Mouse (Mus musculus) stomach, embryonic 15.5 days (tissue): ENCODE measurements around the gene Ctns. TPM values are rescaled to one million over a fixed set of nuclear protein-coding genes. Genes with fewer than 3 reads are reported as not detected.

Experiments
- ATAC-seq: fragments of 200-750 bp; cut with Nextera tagmentation; 2 replicates; pipeline ENCODE4 v1.8.0; 2017; ENCODE audit warnings: low read depth, moderate number of reproducible peaks, moderate TSS enrichment; ENCODE audit not compliant: insufficient read depth, low FRiP score
- H3K27ac ChIP-seq: fragments of 300-500 bp; sonication (generic); 2 replicates; pipeline ENCODE4 v1.5.1; 2015; ENCODE audit warnings: mild to moderate bottlenecking, inconsistent platforms
- H3K27me3 ChIP-seq: fragments of 300-500 bp; sonication (generic); replicated peaks from 2 replicates; pipeline ENCODE4 v1.6.1; 2015; ENCODE audit warnings: inconsistent platforms
- H3K36me3 ChIP-seq: fragments of 300-500 bp; sonication (generic); 2 replicates; pipeline ENCODE4 v1.6.1; 2015; ENCODE audit warnings: inconsistent platforms
- H3K4me1 ChIP-seq: fragments of 300-500 bp; sonication (generic); 2 replicates; pipeline ENCODE4 v1.6.1; 2015; ENCODE audit warnings: inconsistent platforms
- H3K4me2 ChIP-seq: fragments of 300-500 bp; sonication (generic); 2 replicates; pipeline ENCODE4 v1.6.1; 2015; ENCODE audit warnings: mild to moderate bottlenecking, inconsistent platforms
- H3K4me3 ChIP-seq: fragments of 300-500 bp; sonication (generic); replicated peaks from 2 replicates; pipeline ENCODE4 v1.5.1; 2015; ENCODE audit warnings: inconsistent platforms
- H3K9ac ChIP-seq: fragments of 300-500 bp; sonication (generic); 2 replicates; pipeline ENCODE4 v1.6.1; 2015; ENCODE audit warnings: inconsistent platforms
- H3K9me3 ChIP-seq: fragments of 300-500 bp; sonication (generic); 2 replicates; pipeline ENCODE4 v1.6.1; 2016; ENCODE audit warnings: inconsistent platforms
- WGBS: fragments of 180-500 bp; shearing (Covaris S2); methylation state at CpG from one replicate; pipeline ENCODE4 v1.1.7; 2015; 5-methylcytosine and 5-hydroxymethylcytosine counted together
- polyA plus RNA-seq: library from polyadenylated mRNA; unstranded; fragments of >200 nt; fragmentation: Nextera tagmentation; extraction: Ambion mirVana; gene quantifications from 2 replicates; pipeline ENCODE4 v1.2.1, GENCODE M21; 2015

The Ctns gene
- polyA plus RNA-seq, 1 experiment from 2014 or later: 17.0 TPM

- no peak overlapping the region for H3K4me3 ChIP-seq
- no peak for ATAC-seq
- no peak overlapping the region for H3K4me2 ChIP-seq
- H3K9me3 ChIP-seq: no peaks in the 10 kb centered on the region
- no peak overlapping the region for H3K27ac ChIP-seq
- no peaks in the 10 kb centered on the region for H3K27me3 ChIP-seq
- no peaks in the 10 kb centered on the region for H3K36me3 ChIP-seq
- 84% methylated on average over 8 of the region's 8 CpGs for WGBS
- no peak overlapping the region for H3K9ac ChIP-seq
- peaks cover 12% of the 10 kb centered on the region for H3K4me1 ChIP-seq
These were observed 30.8 kb downstream of the Ctns start for GRCm38 (mm10) chr11:73168071-73168470.

- peaks cover 15% of the 10 kb centered on the region; the same call in 1 of the 2 replicates for H3K27me3 ChIP-seq
- H3K27ac ChIP-seq: no peak overlapping the region
- H3K36me3 ChIP-seq: no peaks in the 10 kb centered on the region
- WGBS: 49% methylated on average over 5 of the region's 5 CpGs
- H3K4me3 ChIP-seq: no peak overlapping the region
- no peaks in the 10 kb centered on the region for H3K9me3 ChIP-seq
- no peaks in the 10 kb centered on the region for H3K4me1 ChIP-seq
- H3K9ac ChIP-seq: no peak overlapping the region
- no peak for ATAC-seq
- H3K4me2 ChIP-seq: no peak overlapping the region
These were observed 36.6 kb downstream of the Ctns start for GRCm38 (mm10) chr11:73162284-73162683.

- WGBS: 83% methylated on average over 4 of the region's 4 CpGs
- Histone ChIP-seq H3K27me3 (peaks cover 15% of the 10 kb centered on the region; the same call in 1 of the 2 replicates), H3K9me3 (no peaks in the 10 kb centered on the region), H3K27ac (no peak overlapping the region), H3K4me1 (no peaks in the 10 kb centered on the region), H3K9ac (no peak overlapping the region), H3K4me3 (no peak overlapping the region), H3K36me3 (no peaks in the 10 kb centered on the region), H3K4me2 (no peak overlapping the region)
- ATAC-seq: no peak
These were observed 37.2 kb downstream of the Ctns start for GRCm38 (mm10) chr11:73161616-73162015.

GRCm38 (mm10) chr11:73160811-73161200 lies 38.0 kb downstream of the Ctns start:
- H3K36me3 ChIP-seq: no peaks in the 10 kb centered on the region
- H3K9ac ChIP-seq: no peak overlapping the region
- no peaks in the 10 kb centered on the region for H3K9me3 ChIP-seq
- WGBS: 30% methylated on average over 6 of the region's 6 CpGs
- H3K4me2 ChIP-seq: peak overlapping the region; percentile 78
- no peak overlapping the region for H3K27ac ChIP-seq
- H3K4me3 ChIP-seq: peak overlapping the region; percentile 38
- no peaks in the 10 kb centered on the region for H3K4me1 ChIP-seq
- ATAC-seq: no peak
- peaks cover 15% of the 10 kb centered on the region; the same call in 1 of the 2 replicates for H3K27me3 ChIP-seq

DNA sequence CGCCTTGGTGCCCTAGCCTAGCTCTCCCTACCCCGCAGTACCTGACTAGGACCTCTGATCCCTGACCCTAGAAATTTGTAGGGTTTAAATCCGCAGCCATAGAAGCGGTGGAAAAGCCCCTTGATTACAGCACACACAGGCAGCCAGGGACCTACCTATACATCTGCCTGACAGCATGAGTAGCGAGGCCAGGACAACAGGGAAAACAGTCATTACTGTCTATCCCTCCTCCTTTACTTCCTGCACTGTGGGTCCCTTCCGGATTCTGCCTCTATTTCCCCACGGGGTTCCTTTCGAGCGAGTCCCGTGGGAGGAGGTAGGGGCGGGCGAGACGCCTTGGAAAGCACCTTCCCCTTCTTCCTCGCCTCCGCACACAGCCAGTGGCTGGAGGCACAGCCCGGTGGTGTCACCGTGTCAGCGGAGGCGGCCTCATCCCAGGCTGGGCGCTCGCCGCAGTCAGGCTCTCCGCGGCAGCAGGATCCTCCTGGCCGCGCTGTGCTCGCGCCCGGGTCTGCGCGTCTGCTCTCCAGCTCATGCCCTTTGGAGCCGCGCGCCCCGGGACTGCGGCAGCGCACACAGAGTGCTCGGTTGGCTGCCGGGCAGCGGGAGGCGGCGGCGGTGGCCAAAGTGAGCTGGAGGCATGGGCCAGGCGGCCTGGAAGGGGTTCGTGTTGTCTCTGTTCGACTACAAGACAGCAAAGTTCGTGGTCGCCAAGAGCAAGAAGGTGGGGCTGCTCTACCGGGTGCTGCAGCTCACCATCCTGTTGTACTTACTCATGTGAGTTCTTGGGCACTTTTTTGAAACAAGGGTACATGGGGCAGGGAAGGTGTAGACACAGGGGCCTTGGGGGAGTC lies 38.7 kb downstream of the Ctns start, which contains the start of gene P2rx5:
Gene P2rx5, plus strand, starts transcription at position 465 of the 854 bp plus-strand sequence.
- ATAC-seq: peak; percentile 67
- peak within 1 kb of the TSS; percentile 38 for H3K4me3 ChIP-seq
- no peak within 1 kb of the TSS for H3K9ac ChIP-seq
- no peaks in the 10 kb centered on the region for H3K9me3 ChIP-seq
- 2% methylated on average over 49 of the region's 49 CpGs for WGBS
- no peaks in the 10 kb centered on the region for H3K36me3 ChIP-seq
- no peak within 1 kb of the TSS for H3K27ac ChIP-seq
- peaks cover 15% of the 10 kb centered on the region; the same call in 1 of the 2 replicates for H3K27me3 ChIP-seq
- H3K4me1 ChIP-seq: no peaks in the 10 kb centered on the region
- H3K4me2 ChIP-seq: peak within 1 kb of the TSS; percentile 78

DNA sequence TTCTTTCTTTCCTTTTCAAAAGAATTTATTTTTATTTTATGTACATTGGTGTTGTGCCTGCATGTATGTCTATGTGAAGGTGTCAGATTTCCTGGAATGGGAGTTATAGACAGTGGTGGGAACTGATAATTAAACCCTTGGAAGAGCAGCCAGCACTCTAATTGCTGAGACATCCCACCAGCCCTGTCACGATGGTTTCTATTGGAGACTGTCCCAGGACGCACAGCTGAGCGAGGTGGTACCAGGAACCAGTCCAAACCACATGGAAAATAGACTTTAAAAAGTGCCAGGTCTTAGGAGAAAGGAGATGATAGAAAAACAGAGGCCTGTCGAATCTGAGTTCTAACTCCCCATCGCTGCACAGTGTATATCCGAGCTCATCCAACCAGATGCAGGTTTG lies 43.8 kb downstream of the Ctns start:
- H3K27me3 ChIP-seq: peaks cover 9% of the 10 kb centered on the region; the same call in 1 of the 2 replicates

GRCm38 (mm10) chr11:73148209-73148608 lies 50.6 kb downstream of the Ctns start:
- no peaks in the 10 kb centered on the region for H3K9me3 ChIP-seq
- H3K4me3 ChIP-seq: no peak overlapping the region
- no peak overlapping the region for H3K4me2 ChIP-seq
- H3K27me3 ChIP-seq: no peaks in the 10 kb centered on the region
- no peaks in the 10 kb centered on the region for H3K4me1 ChIP-seq
- WGBS: 82% methylated on average over 9 of the region's 9 CpGs
- H3K36me3 ChIP-seq: no peaks in the 10 kb centered on the region
- ATAC-seq: no peak
- no peak overlapping the region for H3K27ac ChIP-seq
- no peak overlapping the region for H3K9ac ChIP-seq

More for the DNA sequence above, 43.8 kb downstream of the Ctns start:
- no peak overlapping the region for H3K4me3 ChIP-seq
- no peak overlapping the region for H3K9ac ChIP-seq
- H3K9me3 ChIP-seq: no peaks in the 10 kb centered on the region
- H3K36me3 ChIP-seq: no peaks in the 10 kb centered on the region
- WGBS: 69% methylated on average over 6 of the region's 6 CpGs
- H3K4me1 ChIP-seq: no peaks in the 10 kb centered on the region
- H3K27ac ChIP-seq: no peak overlapping the region
- ATAC-seq: no peak
- no peak overlapping the region for H3K4me2 ChIP-seq

- no peaks in the 10 kb centered on the region for H3K9me3 ChIP-seq
- 57% methylated on average over 7 of the region's 7 CpGs for WGBS
- no peak overlapping the region for H3K27ac ChIP-seq
- no peak for ATAC-seq
- H3K9ac ChIP-seq: no peak overlapping the region
- H3K4me1 ChIP-seq: no peaks in the 10 kb centered on the region
- H3K4me3 ChIP-seq: no peak overlapping the region
- no peak overlapping the region for H3K4me2 ChIP-seq
- no peaks in the 10 kb centered on the region for H3K27me3 ChIP-seq
- H3K36me3 ChIP-seq: no peaks in the 10 kb centered on the region
These were observed 51.9 kb downstream of the Ctns start for GRCm38 (mm10) chr11:73146975-73147365.

DNA sequence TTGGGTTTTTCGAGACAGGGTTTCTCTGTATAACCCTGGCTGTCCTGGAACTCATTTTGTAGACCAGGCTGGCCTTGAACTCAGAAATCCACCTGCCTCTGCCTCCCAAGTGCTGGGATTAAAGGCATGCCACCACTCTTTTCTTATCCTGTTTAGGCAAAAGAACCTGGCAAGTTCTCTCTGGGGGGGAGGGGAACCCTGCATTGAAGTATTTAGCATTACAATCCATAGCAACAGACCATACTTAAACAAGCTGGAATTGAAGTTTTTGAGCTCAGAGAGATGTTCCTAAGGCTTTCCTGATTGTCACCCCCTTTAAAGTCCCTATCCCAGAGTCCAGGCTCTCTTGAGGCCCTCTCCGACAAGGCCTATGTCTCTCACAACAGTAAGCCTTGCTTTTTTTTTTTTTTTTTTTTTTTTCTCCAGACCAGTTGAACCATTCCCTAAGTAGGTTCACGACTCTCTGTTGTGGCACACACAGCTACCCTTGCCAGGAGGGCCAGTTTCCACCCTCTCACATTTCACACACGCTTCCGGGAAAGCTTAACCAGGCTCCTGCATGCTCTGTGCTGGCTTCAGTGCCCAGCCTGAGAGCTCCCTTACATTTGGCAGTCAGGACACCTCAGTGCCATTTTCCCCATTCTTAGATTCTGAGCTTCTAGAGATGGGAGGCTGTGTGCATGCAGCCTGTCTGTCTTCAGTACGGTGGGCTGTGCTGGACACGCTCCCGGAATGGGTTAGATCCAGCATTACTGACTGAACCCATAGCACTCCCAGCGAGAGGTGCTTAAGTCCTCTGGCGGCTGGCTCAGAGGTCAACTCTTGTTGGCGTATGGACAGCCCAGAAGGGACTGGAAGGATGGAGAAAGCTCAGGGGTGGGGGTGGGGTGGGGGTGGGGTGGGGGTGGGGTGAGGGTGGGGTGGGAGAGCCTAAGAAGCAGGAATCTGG lies 52.5 kb downstream of the Ctns start:
- Histone ChIP-seq H3K4me3 (no peak overlapping the region), H3K27me3 (no peaks in the 10 kb centered on the region), H3K4me1 (no peaks in the 10 kb centered on the region), H3K36me3 (no peaks in the 10 kb centered on the region), H3K9me3 (no peaks in the 10 kb centered on the region), H3K27ac (no peak overlapping the region), H3K9ac (no peak overlapping the region), H3K4me2 (no peak overlapping the region)
- ATAC-seq: no peak
- WGBS: 61% methylated on average over 11 of the region's 11 CpGs

- no peak overlapping the region for H3K27ac ChIP-seq
- 58% methylated on average over 1 of the region's 1 CpGs for WGBS
- no peak overlapping the region for H3K4me2 ChIP-seq
- no peak overlapping the region for H3K4me3 ChIP-seq
- no peak for ATAC-seq
- H3K36me3 ChIP-seq: no peaks in the 10 kb centered on the region
- H3K4me1 ChIP-seq: no peaks in the 10 kb centered on the region
- no peaks in the 10 kb centered on the region for H3K27me3 ChIP-seq
- H3K9me3 ChIP-seq: no peaks in the 10 kb centered on the region
- H3K9ac ChIP-seq: no peak overlapping the region
These were observed 54.6 kb downstream of the Ctns start for GRCm38 (mm10) chr11:73144261-73144681.

DNA sequence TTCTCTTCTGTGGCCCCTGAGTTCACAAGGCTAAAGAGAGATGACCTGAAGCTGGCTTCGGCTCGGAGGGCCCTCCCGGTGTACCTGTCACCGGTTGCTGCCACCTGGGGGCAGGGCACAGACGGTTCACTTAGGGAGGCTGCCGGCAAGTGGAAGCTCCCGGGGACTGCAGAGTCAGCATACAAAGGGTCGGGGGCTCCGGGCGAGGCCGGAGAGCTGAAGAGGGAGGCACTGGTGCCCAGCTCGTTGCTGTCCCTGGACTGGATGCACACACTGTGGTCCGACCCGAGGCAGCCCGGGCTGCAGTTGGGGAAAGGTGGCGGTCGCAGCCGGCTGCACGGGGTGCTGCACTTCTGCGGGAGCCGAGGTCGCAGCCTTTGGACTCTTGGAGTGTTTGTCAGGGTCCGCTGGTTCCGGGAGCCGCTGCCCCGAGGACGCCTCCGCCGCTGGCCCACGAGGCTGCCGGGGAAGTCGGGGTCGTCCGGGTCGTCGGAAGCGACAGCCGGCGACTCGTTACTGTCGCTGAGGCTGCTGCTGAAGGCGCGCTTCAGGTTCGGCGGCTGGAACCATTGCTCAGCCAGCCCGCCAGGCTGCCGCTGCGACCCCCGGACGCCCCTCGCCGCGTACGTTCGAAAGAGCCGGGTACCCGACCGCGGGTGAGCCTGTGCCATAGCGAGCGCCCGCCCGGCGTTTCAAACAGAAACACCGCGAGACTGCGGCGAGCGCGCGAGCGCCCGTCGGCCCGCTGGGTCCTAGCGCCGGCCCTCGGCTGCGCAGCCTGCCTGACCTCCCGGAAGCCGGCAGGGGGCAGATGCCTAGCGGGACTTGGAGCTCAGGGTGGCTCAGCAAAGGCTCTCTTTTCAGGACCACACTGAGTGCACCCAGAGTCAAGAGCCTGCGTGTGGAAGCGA lies 61.0 kb downstream of the Ctns start, which contains the start of gene Haspin:
Gene Haspin, minus strand, starts transcription at position 704 of the 911 bp plus-strand sequence.
- WGBS: under 1% methylated on average over 79 of the region's 84 CpGs
- peaks cover 18% of the 10 kb centered on the region; the same call in 1 of the 2 replicates for H3K4me1 ChIP-seq
- H3K9me3 ChIP-seq: no peaks in the 10 kb centered on the region
- no peaks in the 10 kb centered on the region for H3K27me3 ChIP-seq
- peak within 1 kb of the TSS; percentile 68 for H3K4me2 ChIP-seq
- peak; percentile 95 for ATAC-seq
- no peak within 1 kb of the TSS for H3K27ac ChIP-seq
- peak within 1 kb of the TSS; percentile 89 for H3K4me3 ChIP-seq
- H3K9ac ChIP-seq: peak within 1 kb of the TSS; percentile 67
- 0 out of 2 replicates have a peak, but pooled peaks cover 3% of the 10 kb centered on the region for H3K36me3 ChIP-seq
